Mouse (Mus musculus): ENCODE measurements around the gene En1. TPM values are rescaled to one million over a fixed set of nuclear protein-coding genes. Genes with fewer than 3 reads are reported as not detected.

Gene En1
- polyA plus RNA-seq, 1 experiment from 2014 or later, result not detected

- Histone ChIP-seq H3K4me2 (replicated peaks; ENCODE audit: low read depth) (no peak overlapping the region), H3K27me3 (ENCODE audit: control insufficient read depth, insufficient read depth, low read length) (peaks cover 41% of the 10 kb centered on the region; the same call in 1 of the 2 replicates), H3K4me3 (ENCODE audit: low read depth, low read length) (peak overlapping the region; percentile 18; the same call in 1 of the 2 replicates), H3K27ac (replicated peaks) (no peak overlapping the region), H3K4me1 (replicated peaks; ENCODE audit: control insufficient read depth, insufficient read depth) (peaks cover 2% of the 10 kb centered on the region), H3K9ac (ENCODE audit: low read length) (no peak overlapping the region), H3K36me3 (ENCODE audit: control insufficient read depth, insufficient read depth, low read length) (no peaks in the 10 kb centered on the region), H3K9me3 (ENCODE audit: control insufficient read depth, low read length) (no peaks in the 10 kb centered on the region)
- no peak for TF ChIP-seq EP300 (optimal IDR thresholded peaks at IDR 0.05)
- TF ChIP-seq CTCF (IDR thresholded peaks at IDR 0.05; ENCODE audit: low read depth), result no peak
- WGBS, result 2% methylated on average over 51 of the region's 52 CpGs
- ATAC-seq (ENCODE audit: low FRiP score, low TSS enrichment) (no peak), DNase-seq (ENCODE audit: low spot score) (no peak)
Observed at GRCm38 (mm10) chr1:120606641-120607575, 4.7 kb downstream of the En1 start.

GRCm38 (mm10) chr1:120607576-120608400 lies 5.6 kb downstream of the En1 start:
- no peak overlapping the region for H3K27ac ChIP-seq (replicated peaks)
- no peak overlapping the region for H3K4me2 ChIP-seq (replicated peaks; ENCODE audit: low read depth)
- no peak for ATAC-seq (ENCODE audit: low FRiP score, low TSS enrichment)
- DNase-seq (ENCODE audit: low spot score), result no peak
- WGBS, result 11% methylated on average over 11 of the region's 11 CpGs
- H3K27me3 ChIP-seq (ENCODE audit: control insufficient read depth, insufficient read depth, low read length), result peaks cover 46% of the 10 kb centered on the region; the same call in 1 of the 2 replicates
- TF ChIP-seq CTCF (IDR thresholded peaks at IDR 0.05; ENCODE audit: low read depth), result no peak
- TF ChIP-seq EP300 (optimal IDR thresholded peaks at IDR 0.05), result no peak
- no peaks in the 10 kb centered on the region for H3K9me3 ChIP-seq (ENCODE audit: control insufficient read depth, low read length)
- H3K4me3 ChIP-seq (ENCODE audit: low read depth, low read length), result no peak overlapping the region
- no peak overlapping the region for H3K9ac ChIP-seq (ENCODE audit: low read length)
- no peaks in the 10 kb centered on the region for H3K36me3 ChIP-seq (ENCODE audit: control insufficient read depth, insufficient read depth, low read length)
- H3K4me1 ChIP-seq (replicated peaks; ENCODE audit: control insufficient read depth, insufficient read depth), result peaks cover 1% of the 10 kb centered on the region

- WGBS, result 19% methylated on average over 3 of the region's 3 CpGs
- H3K4me2 ChIP-seq (replicated peaks; ENCODE audit: low read depth), result no peak overlapping the region
Observed at GRCm38 (mm10) chr1:120608461-120608860, 6.2 kb downstream of the En1 start.

GRCm38 (mm10) chr1:120609611-120610010 lies 7.4 kb downstream of the En1 start:
- Histone ChIP-seq H3K27me3 (ENCODE audit: control insufficient read depth, insufficient read depth, low read length) (peaks cover 41% of the 10 kb centered on the region; the same call in 1 of the 2 replicates), H3K4me3 (ENCODE audit: low read depth, low read length) (no peak overlapping the region), H3K4me2 (replicated peaks; ENCODE audit: low read depth) (no peak overlapping the region), H3K27ac (replicated peaks) (no peak overlapping the region), H3K36me3 (ENCODE audit: control insufficient read depth, insufficient read depth, low read length) (no peaks in the 10 kb centered on the region), H3K9ac (ENCODE audit: low read length) (no peak overlapping the region), H3K4me1 (replicated peaks; ENCODE audit: control insufficient read depth, insufficient read depth) (no peaks in the 10 kb centered on the region; the same call in 1 of the 2 replicates), H3K9me3 (ENCODE audit: control insufficient read depth, low read length) (no peaks in the 10 kb centered on the region)
- ATAC-seq (ENCODE audit: low FRiP score, low TSS enrichment) (no peak), DNase-seq (ENCODE audit: low spot score) (no peak)
- TF ChIP-seq CTCF (IDR thresholded peaks at IDR 0.05; ENCODE audit: low read depth) (no peak), EP300 (optimal IDR thresholded peaks at IDR 0.05) (no peak)
- WGBS, result 4% methylated on average over 6 of the region's 6 CpGs

More at GRCm38 (mm10) chr1:120608461-120608860, 6.2 kb downstream of the En1 start:
- H3K4me3 ChIP-seq (ENCODE audit: low read depth, low read length), result no peak overlapping the region
- no peaks in the 10 kb centered on the region for H3K36me3 ChIP-seq (ENCODE audit: control insufficient read depth, insufficient read depth, low read length)
- no peak overlapping the region for H3K27ac ChIP-seq (replicated peaks)
- H3K9me3 ChIP-seq (ENCODE audit: control insufficient read depth, low read length), result no peaks in the 10 kb centered on the region
- ATAC-seq (ENCODE audit: low FRiP score, low TSS enrichment) (no peak), DNase-seq (ENCODE audit: low spot score) (no peak)
- no peak overlapping the region for H3K9ac ChIP-seq (ENCODE audit: low read length)
- no peaks in the 10 kb centered on the region; the same call in 1 of the 2 replicates for H3K4me1 ChIP-seq (replicated peaks; ENCODE audit: control insufficient read depth, insufficient read depth)
- H3K27me3 ChIP-seq (ENCODE audit: control insufficient read depth, insufficient read depth, low read length), result peaks cover 41% of the 10 kb centered on the region; the same call in 1 of the 2 replicates
- TF ChIP-seq EP300 (optimal IDR thresholded peaks at IDR 0.05) (no peak), CTCF (IDR thresholded peaks at IDR 0.05; ENCODE audit: low read depth) (no peak)

- H3K27ac ChIP-seq (replicated peaks), result no peak overlapping the region
- no peak for TF ChIP-seq EP300 (optimal IDR thresholded peaks at IDR 0.05)
- no peak for TF ChIP-seq CTCF (IDR thresholded peaks at IDR 0.05; ENCODE audit: low read depth)
- H3K9me3 ChIP-seq (ENCODE audit: control insufficient read depth, low read length), result no peaks in the 10 kb centered on the region
- H3K4me3 ChIP-seq (ENCODE audit: low read depth, low read length), result 0 out of 2 replicates have a peak overlapping the region, but pooled peaks have one; percentile 4
- no peaks in the 10 kb centered on the region for H3K36me3 ChIP-seq (ENCODE audit: control insufficient read depth, insufficient read depth, low read length)
- ATAC-seq (ENCODE audit: low FRiP score, low TSS enrichment), result no peak
- no peaks in the 10 kb centered on the region for H3K4me1 ChIP-seq (replicated peaks; ENCODE audit: control insufficient read depth, insufficient read depth)
- H3K9ac ChIP-seq (ENCODE audit: low read length), result no peak overlapping the region
- peaks cover 35% of the 10 kb centered on the region; the same call in 1 of the 2 replicates for H3K27me3 ChIP-seq (ENCODE audit: control insufficient read depth, insufficient read depth, low read length)
- WGBS, result 2% methylated on average over 32 of the region's 32 CpGs
- no peak for DNase-seq (ENCODE audit: low spot score)
- no peak overlapping the region for H3K4me2 ChIP-seq (replicated peaks; ENCODE audit: low read depth)
Observed at GRCm38 (mm10) chr1:120613461-120614306, 11.5 kb downstream of the En1 start.
